Mouse (Mus musculus) lung, postnatal 14 days (tissue): ENCODE data around the gene Dzip1.

Source experiments
- DNase-seq: peaks from one replicate; pipeline ENCODE4 v3.0.0; 2021

Gene Dzip1

GRCm38 (mm10) chr14:118922251-118922650, 3.0 kb downstream of the Dzip1 start:
- DNase-seq, result no peak

GRCm38 (mm10) chr14:118920654-118921053, 4.6 kb downstream of the Dzip1 start:
- DNase-seq, result no peak

- DNase-seq, result peak; percentile 38
Observed at GRCm38 (mm10) chr14:118919025-118919424, 6.2 kb downstream of the Dzip1 start.

GRCm38 (mm10) chr14:118913651-118914050, 11.6 kb downstream of the Dzip1 start:
- DNase-seq, result no peak

- no peak for DNase-seq
Observed at GRCm38 (mm10) chr14:118911521-118911920, 13.7 kb downstream of the Dzip1 start.

- DNase-seq, result peak; percentile 83
Observed at GRCm38 (mm10) chr14:118910332-118911222, 14.7 kb downstream of the Dzip1 start.

GRCm38 (mm10) chr14:118909872-118910271, 15.4 kb downstream of the Dzip1 start:
- peak; percentile 45 for DNase-seq

GRCm38 (mm10) chr14:118907592-118907991, 17.7 kb downstream of the Dzip1 start:
- no peak for DNase-seq

- DNase-seq, result no peak
Observed at GRCm38 (mm10) chr14:118903867-118904562, 21.2 kb downstream of the Dzip1 start.

GRCm38 (mm10) chr14:118903397-118903796, 21.9 kb downstream of the Dzip1 start:
- DNase-seq, result no peak

- no peak for DNase-seq
Observed at GRCm38 (mm10) chr14:118900911-118901310, 24.3 kb downstream of the Dzip1 start.

GRCm38 (mm10) chr14:118899940-118900339, 25.3 kb downstream of the Dzip1 start:
- DNase-seq, result peak; percentile 17

GRCm38 (mm10) chr14:118895655-118896054, 29.6 kb downstream of the Dzip1 start:
- DNase-seq, result no peak

GRCm38 (mm10) chr14:118895228-118895627, 30.0 kb downstream of the Dzip1 start:
- no peak for DNase-seq

- DNase-seq, result no peak
Observed at GRCm38 (mm10) chr14:118890101-118890500, 35.2 kb downstream of the Dzip1 start.

GRCm38 (mm10) chr14:118884250-118884556, 41.1 kb downstream of the Dzip1 start:
- DNase-seq, result no peak

- DNase-seq, result no peak
Observed at GRCm38 (mm10) chr14:118883344-118884249, 41.7 kb downstream of the Dzip1 start.

GRCm38 (mm10) chr14:118880696-118881095, 44.6 kb downstream of the Dzip1 start:
- DNase-seq, result no peak

GRCm38 (mm10) chr14:118878346-118878910, 46.8 kb downstream of the Dzip1 start:
- no peak for DNase-seq

- DNase-seq, result no peak
Observed at GRCm38 (mm10) chr14:118874786-118875415, 50.4 kb downstream of the Dzip1 start.

GRCm38 (mm10) chr14:118874126-118874525, 51.1 kb downstream of the Dzip1 start:
- DNase-seq, result peak; percentile 45

- DNase-seq, result no peak
Observed at GRCm38 (mm10) chr14:118869712-118870111, 55.5 kb downstream of the Dzip1 start.
